Mouse (Mus musculus) telencephalon, adult 2 months (tissue): ENCODE measurements around the gene Gm6358.
"Not testable (repeated sequence)": the region's sequence is repeated elsewhere in the genome, so short reads cannot be mapped to it uniquely, and the experiment has no call there.

ENCODE experiments used
- DNase-seq: peaks from one replicate; pipeline ENCODE4 v3.0.0-alpha.2; 2011; ENCODE audit warnings: low read depth, low spot score

Gm6358 gene

GRCm38 (mm10) chr16:89140551-89140950 lies at the start of gene Gm6358:
Gene Gm6358 (plus strand): TSS chr16:89140851.
- DNase-seq: no peak

- no peak for DNase-seq
Measured at GRCm38 (mm10) chr16:89150786-89151185, 10.1 kb downstream of the Gm6358 start, which contains the start of gene Gm10061. Gene Gm10061 (plus strand): TSS chr16:89151086.

GRCm38 (mm10) chr16:89157652-89158051 lies 17.0 kb downstream of the Gm6358 start, which contains the start of gene Gm9789:
Gene Gm9789 (plus strand): TSS chr16:89157952.
- DNase-seq: no peak

DNA sequence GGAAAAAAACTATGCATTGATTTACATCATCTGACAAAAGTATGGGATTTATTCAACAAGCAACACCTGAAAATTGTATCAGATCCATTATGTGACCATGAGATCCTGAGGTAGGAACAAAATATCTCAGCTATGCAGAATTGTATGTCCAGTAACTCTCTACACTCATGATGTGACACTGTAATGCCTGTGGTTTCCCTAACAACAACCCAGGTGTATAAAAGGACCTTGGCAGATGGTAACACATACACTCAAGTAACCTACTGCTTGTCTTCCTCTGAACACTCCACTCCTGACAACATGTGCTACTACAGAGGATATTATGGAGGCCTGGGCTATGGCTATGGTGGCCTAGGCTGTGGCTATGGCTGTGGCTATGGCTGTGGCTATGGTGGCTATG lies 28.5 kb downstream of the Gm6358 start, which contains the start of gene Gm7735:
Gm7735 (plus strand) TSS at position 301 of the 400 bp plus-strand sequence.
- not testable (repeated sequence) for DNase-seq

DNA sequence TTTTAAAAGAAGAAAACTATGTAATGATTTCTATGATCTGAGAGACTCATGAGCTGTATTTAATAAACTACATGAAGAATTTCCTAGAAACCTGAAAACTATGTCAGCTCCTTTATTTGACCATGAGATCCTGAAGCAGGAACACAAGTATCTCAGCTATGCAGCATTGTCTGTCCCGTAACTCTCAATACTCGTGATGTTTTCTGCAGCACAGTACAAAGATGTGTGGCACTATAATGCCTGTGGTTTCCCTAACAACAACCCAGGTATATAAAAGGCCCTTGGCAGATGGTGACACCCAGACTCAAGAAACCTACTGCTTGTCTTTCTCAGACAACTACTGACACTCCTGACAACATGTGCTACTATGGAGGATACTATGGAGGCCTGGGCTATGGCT lies 33.8 kb downstream of the Gm6358 start, which contains the start of gene 1110057P08Rik:
1110057P08Rik (plus strand) TSS at position 301 of the 400 bp plus-strand sequence.
- no peak for DNase-seq

DNA sequence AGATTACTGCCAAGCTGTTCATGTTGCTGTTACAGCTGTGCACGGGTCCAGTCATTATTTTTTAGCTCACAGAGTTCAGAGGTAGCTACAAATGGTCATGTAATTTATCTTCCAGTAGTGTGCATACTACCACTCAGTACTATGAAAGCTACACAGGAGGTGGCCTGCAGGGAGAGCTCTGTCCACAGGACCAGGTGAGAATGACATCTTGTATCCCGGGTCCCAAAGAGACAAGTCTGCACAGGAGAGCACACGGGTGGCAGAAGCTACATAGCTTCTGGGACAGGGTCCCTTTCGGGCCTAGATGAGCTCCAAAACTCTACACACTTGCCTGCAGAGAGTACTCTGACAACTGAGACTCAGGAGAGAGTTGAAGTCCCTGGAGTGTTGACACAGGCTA lies 48.0 kb downstream of the Gm6358 start:
- DNase-seq: no peak
